Mouse (Mus musculus) midbrain, embryonic 10.5 days (tissue): ENCODE measurements around the gene Stk17b. TPM values are rescaled to one million over a fixed set of nuclear protein-coding genes. Genes with fewer than 3 reads are reported as not detected.
"Not testable (repeated sequence)": the region's sequence is repeated elsewhere in the genome, so short reads cannot be mapped to it uniquely, and the experiment has no call there.

ENCODE experiments used
- DNase-seq: peaks from one replicate; pipeline ENCODE4 v3.0.0-alpha.2; 2017; ENCODE audit warnings: low spot score
- H3K27ac ChIP-seq: fragments of 300-500 bp; sonication (generic); replicated peaks from 2 replicates; pipeline ENCODE4 v1.5.1; 2016; ENCODE audit warnings: mild to moderate bottlenecking
- H3K27me3 ChIP-seq: fragments of 300-500 bp; sonication (generic); 2 replicates; pipeline ENCODE4 v1.6.1; 2016; ENCODE audit warnings: low read depth, mild to moderate bottlenecking; ENCODE audit not compliant: poor library complexity, severe bottlenecking
- H3K36me3 ChIP-seq: fragments of 300-500 bp; sonication (generic); 2 replicates; pipeline ENCODE4 v1.6.1; 2016; ENCODE audit warnings: mild to moderate bottlenecking, moderate library complexity
- H3K4me1 ChIP-seq: fragments of 300-500 bp; sonication (generic); 2 replicates; pipeline ENCODE4 v1.6.1; 2016
- H3K4me3 ChIP-seq: fragments of 300-500 bp; sonication (generic); 2 replicates; pipeline ENCODE4 v1.5.1; 2016; ENCODE audit warnings: mild to moderate bottlenecking, moderate library complexity
- H3K9me3 ChIP-seq: fragments of 300-500 bp; sonication (generic); replicated peaks from 2 replicates; pipeline ENCODE4 v1.6.1; 2016; ENCODE audit warnings: mild to moderate bottlenecking
- WGBS: fragments of 180-500 bp; shearing (Covaris S2); methylation state at CpG from one replicate; pipeline ENCODE4 v1.1.7; 2016; 5-methylcytosine and 5-hydroxymethylcytosine counted together
- polyA plus RNA-seq: library from polyadenylated mRNA; unstranded; fragments of >200 nt; fragmentation: Nextera tagmentation; extraction: Ambion mirVana; gene quantifications from 2 replicates; pipeline ENCODE4 v1.2.1, GENCODE M21; 2016

Gene Stk17b
- polyA plus RNA-seq, 1 experiment from 2014 or later, result 9.6 TPM

DNA sequence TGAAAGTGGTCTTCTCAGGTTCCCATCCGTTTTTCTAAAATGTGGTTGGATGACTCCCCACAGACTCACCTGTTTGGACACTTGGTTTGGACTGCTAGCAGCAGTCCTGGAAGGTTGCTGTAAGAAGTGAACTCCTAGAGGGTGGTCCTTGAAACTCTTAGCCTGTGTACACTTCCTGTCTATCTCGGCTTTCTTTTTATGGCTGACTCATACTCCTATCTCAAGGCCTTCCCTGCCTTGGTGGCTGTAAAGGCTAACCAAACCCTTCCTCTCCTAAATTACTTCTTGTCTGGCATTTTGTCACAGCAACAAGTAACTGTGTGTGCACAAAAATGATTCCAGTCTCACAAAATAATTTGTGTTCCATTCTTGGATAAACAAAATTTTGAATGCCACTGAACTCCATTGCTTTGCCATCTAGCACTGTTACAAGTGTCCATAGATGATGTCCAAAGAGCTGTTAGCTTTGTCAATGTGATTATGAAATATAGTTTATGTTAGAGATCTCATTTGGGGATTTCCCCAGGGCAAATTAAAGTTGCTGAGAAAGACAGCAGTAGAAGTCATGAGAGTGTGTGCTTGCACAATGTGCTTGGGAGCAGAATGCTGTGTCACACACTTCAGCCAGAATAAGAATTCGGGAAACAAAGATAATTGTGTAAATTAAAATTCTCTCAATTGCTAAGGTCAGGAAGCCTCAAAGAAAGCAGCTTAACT lies 43.1 kb downstream of the Stk17b start:
- WGBS, result 92% methylated on average over 3 of the region's 3 CpGs
- no peaks in the 10 kb centered on the region for H3K4me1 ChIP-seq
- no peak for DNase-seq
- no peaks in the 10 kb centered on the region for H3K27me3 ChIP-seq
- H3K36me3 ChIP-seq, result no peaks in the 10 kb centered on the region
- no peak overlapping the region for H3K4me3 ChIP-seq
- H3K9me3 ChIP-seq, result no peaks in the 10 kb centered on the region
- H3K27ac ChIP-seq, result no peak overlapping the region

DNA sequence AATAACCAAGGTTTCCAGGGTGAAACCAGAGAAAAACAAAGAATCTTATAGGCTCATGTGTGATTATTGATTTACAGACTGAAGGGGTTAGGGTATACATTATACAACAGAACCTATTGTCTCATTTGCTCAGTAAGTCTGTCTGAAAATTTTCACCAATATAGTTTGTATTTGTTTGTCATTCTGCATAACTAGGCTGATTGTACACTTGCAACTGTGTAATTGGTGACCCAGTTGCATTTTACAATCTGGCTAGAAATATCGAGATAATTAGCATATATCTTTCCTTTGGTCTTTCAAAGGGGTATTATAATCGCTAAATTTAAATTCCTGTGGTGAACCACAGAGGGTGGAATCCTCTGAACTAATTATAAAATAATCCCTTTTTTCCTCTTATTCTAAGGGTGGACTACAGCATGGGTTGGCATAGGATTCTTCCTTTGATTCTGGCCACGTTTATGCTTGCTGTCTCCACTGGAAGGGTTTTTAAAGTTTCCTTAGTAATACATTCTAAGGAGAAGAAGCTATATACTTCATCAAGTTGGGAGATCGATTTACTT lies 44.2 kb downstream of the Stk17b start:
- no peaks in the 10 kb centered on the region for H3K9me3 ChIP-seq
- DNase-seq, result no peak
- no peaks in the 10 kb centered on the region for H3K36me3 ChIP-seq
- H3K27me3 ChIP-seq, result no peaks in the 10 kb centered on the region
- H3K4me3 ChIP-seq, result no peak overlapping the region
- H3K4me1 ChIP-seq, result no peaks in the 10 kb centered on the region
- WGBS, result 91% methylated on average over 4 of the region's 4 CpGs
- H3K27ac ChIP-seq, result no peak overlapping the region

- not testable (repeated sequence) for H3K27me3 ChIP-seq, H3K4me3 ChIP-seq, H3K36me3 ChIP-seq, H3K9me3 ChIP-seq, H3K27ac ChIP-seq, H3K4me1 ChIP-seq, DNase-seq
- WGBS, result 75% methylated on average over 3 of the region's 4 CpGs
Observed at GRCm38 (mm10) chr1:53740077-53740776, 44.8 kb downstream of the Stk17b start.

- Histone ChIP-seq H3K9me3 (no peaks in the 10 kb centered on the region), H3K27me3 (no peaks in the 10 kb centered on the region), H3K4me1 (no peaks in the 10 kb centered on the region), H3K27ac (no peak overlapping the region), H3K36me3 (no peaks in the 10 kb centered on the region), H3K4me3 (no peak overlapping the region)
- DNase-seq, result no peak
- WGBS, result 90% methylated on average over 3 of the region's 3 CpGs
Observed at GRCm38 (mm10) chr1:53736583-53736982, 48.4 kb downstream of the Stk17b start.

DNA sequence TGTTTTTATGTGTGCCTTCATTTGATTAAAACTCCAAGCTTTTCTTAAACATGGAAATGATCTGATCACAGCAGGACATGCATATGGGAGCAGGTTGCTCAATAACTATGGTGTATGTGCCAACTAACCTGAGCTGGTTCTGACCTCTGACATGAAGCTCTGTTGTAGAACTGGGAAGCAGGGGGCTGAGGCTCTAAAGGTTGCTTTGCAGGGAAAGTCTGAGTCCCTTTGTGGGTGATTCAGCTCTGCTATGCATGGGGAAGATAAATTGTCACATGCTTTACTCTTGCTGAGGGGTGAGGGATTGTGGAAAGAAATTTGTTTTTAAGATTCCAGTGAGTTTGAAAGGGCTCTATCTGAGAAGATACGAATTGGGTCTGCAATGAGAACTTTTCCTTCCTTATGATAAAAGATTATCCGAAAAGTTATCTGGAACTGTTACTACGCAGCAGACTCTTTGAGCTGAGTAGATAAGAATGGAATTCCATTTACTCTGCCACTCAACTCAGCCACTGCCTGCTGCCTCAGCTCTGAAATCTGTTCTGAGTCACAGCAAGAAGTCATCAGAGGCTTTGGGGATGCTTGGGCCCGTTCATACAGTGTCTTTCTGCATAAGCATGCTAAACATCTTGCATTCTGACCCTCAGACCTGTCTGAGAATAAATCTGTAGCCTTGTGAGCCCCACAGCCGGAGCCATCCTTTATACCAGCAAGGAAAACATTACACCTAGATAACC lies 56.4 kb downstream of the Stk17b start:
- 77% methylated on average over 5 of the region's 5 CpGs for WGBS
- no peak for DNase-seq
- Histone ChIP-seq H3K4me3 (no peak overlapping the region), H3K9me3 (no peaks in the 10 kb centered on the region), H3K27me3 (no peaks in the 10 kb centered on the region), H3K27ac (no peak overlapping the region), H3K36me3 (no peaks in the 10 kb centered on the region), H3K4me1 (no peaks in the 10 kb centered on the region)

DNA sequence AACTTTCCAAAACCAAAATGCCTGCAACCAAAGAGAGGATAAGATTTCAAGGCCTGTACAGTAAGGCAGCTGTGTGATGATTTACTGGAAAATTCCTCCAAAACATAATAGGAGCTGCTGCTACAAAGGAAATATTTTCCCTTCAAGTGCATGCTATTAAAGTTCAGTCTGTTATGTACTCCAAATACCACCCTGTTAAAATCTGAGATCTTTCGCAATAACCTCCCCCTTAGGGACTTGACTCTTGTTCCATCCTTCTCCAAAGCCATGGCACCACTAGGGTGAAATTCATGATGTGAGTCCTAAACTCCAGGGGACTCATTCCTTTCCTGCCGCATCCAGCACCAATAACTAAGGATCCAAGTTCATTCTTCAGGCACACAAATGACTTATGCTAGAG lies 58.1 kb downstream of the Stk17b start:
- no peak overlapping the region for H3K4me3 ChIP-seq
- no peaks in the 10 kb centered on the region for H3K36me3 ChIP-seq
- WGBS, result 96% methylated on average over 2 of the region's 2 CpGs
- DNase-seq, result no peak
- no peak overlapping the region for H3K27ac ChIP-seq
- no peaks in the 10 kb centered on the region for H3K9me3 ChIP-seq
- no peaks in the 10 kb centered on the region for H3K27me3 ChIP-seq
- H3K4me1 ChIP-seq, result no peaks in the 10 kb centered on the region

DNA sequence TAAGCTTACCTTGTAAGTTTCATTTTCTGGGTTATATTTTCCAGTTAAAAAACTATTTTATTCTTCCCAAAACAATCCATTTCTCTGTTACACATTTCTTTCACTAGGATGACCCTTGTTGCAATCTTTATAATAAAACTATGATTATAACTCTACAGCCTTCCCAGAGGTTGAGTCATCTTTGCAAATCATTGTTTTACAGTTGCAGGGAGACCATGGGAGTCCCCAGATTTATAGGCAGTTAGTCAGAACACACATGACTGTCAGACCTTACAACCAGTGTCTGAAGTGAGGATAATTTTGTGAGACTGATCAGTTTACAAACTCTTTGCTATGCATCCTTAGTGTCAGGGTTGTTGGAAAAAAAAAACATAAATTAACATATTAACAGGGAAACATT lies 63.7 kb downstream of the Stk17b start:
- no peaks in the 10 kb centered on the region for H3K4me1 ChIP-seq
- no peaks in the 10 kb centered on the region for H3K27me3 ChIP-seq
- no peaks in the 10 kb centered on the region for H3K36me3 ChIP-seq
- no peak for DNase-seq
- no peaks in the 10 kb centered on the region for H3K9me3 ChIP-seq
- no peak overlapping the region for H3K27ac ChIP-seq
- H3K4me3 ChIP-seq, result no peak overlapping the region

- Histone ChIP-seq H3K9me3 (no peaks in the 10 kb centered on the region), H3K27ac (no peak overlapping the region), H3K36me3 (no peaks in the 10 kb centered on the region), H3K4me1 (no peaks in the 10 kb centered on the region), H3K27me3 (no peaks in the 10 kb centered on the region), H3K4me3 (no peak overlapping the region)
- WGBS, result 86% methylated on average over 5 of the region's 5 CpGs
- DNase-seq, result no peak
Observed at GRCm38 (mm10) chr1:53720601-53721351, 64.2 kb downstream of the Stk17b start.

DNA sequence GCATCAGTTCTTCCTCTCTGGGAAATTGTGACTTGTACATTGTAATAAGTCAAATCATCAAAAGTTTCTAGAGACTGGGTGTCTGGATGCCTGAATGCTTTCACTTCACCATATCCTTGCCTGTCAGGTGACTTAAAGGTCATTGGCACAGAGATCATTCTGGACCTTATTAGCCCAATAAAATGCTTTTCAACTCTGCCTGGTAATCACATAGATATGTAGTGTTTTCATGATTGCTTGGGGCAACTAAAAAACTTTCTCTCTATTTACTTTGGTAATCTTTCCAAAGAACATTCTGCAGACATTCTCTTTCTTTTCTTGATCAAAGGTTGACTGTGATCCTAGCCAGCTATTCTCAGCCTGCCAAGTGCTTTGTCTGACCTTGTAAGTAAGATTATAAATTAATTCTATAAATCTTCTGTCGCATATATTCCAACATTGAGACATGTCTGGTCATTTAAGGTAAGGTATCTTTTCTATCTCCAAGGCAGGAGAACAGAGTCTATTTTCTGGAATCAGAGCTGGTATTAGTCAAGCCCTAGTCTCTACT lies 69.0 kb downstream of the Stk17b start:
- WGBS, result 93% methylated on average over 1 of the region's 1 CpGs
- H3K9me3 ChIP-seq, result no peaks in the 10 kb centered on the region

DNA sequence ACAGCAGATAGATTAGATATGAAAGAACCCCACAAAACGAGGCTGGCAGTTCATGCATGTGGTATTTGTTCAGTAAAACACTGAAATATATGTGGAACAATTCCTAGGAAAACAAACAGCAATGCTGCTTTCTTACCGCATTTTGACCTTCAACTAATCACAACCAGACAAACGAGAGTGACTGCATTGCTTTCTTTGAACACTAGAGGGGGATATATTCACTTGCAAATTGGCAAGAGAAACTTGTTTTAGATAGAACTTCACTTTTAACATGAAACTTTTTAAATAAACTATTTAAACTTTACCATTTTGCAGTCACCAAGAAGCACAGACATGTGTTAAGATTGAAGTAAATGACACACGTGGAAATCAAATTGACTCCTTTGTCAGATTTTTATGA lies 69.6 kb downstream of the Stk17b start:
- H3K27me3 ChIP-seq, result no peaks in the 10 kb centered on the region
- H3K9me3 ChIP-seq, result no peaks in the 10 kb centered on the region
- H3K4me1 ChIP-seq, result peaks cover 4% of the 10 kb centered on the region; the same call in 1 of the 2 replicates
- WGBS, result 5% methylated on average over 4 of the region's 4 CpGs
- H3K36me3 ChIP-seq, result no peaks in the 10 kb centered on the region
- no peak overlapping the region for H3K27ac ChIP-seq
- no peak overlapping the region for H3K4me3 ChIP-seq
- no peak for DNase-seq

More for the DNA sequence above, 69.0 kb downstream of the Stk17b start:
- Histone ChIP-seq H3K4me3 (no peak overlapping the region), H3K36me3 (no peaks in the 10 kb centered on the region), H3K27ac (no peak overlapping the region), H3K4me1 (peaks cover 4% of the 10 kb centered on the region; the same call in 1 of the 2 replicates), H3K27me3 (no peaks in the 10 kb centered on the region)
- no peak for DNase-seq

DNA sequence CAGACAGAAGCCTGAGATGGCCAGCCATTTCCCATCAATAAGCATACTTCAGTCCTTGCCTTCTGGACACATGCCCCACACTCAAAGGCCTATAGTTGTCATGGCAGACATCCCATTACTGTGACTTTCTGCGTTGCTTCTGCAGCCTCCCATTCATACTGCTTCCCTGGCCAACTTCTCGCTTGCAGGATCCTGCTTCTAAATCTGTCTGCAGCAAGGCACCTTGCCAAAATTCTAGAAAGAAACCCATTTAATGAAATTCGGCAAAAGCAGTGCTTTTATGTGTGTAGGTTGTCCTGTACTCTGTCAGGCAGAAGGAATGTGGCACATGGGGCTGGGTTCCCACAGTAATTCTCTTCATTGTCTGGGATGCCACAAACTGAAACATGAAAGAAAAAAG lies 71.6 kb downstream of the Stk17b start:
- DNase-seq, result not testable (repeated sequence)
- 69% methylated on average over 3 of the region's 3 CpGs for WGBS

DNA sequence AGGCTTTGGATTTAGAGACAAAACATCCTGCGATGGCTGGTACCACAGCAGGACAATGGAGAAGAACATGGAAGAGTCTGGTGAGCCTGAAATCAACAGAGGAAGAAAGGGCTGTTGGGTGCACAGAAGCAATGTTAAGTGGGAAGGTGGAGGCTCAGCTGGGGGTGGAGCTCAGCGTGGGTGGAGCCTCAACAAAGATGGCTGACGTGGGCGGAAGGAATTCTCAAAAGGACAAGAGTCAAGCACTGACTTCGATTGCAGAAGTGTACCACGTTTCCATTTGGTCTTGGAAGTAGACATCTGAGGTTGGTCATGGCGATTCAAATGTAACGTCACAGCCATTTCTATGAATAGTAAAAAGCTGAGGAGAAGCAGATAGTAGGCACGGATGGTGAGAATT lies 74.0 kb downstream of the Stk17b start:
- H3K4me3 ChIP-seq, result no peak overlapping the region
- H3K27ac ChIP-seq, result no peak overlapping the region
- no peak for DNase-seq
- H3K9me3 ChIP-seq, result no peaks in the 10 kb centered on the region
- no peaks in the 10 kb centered on the region for H3K27me3 ChIP-seq
- 89% methylated on average over 9 of the region's 9 CpGs for WGBS
- H3K36me3 ChIP-seq, result no peaks in the 10 kb centered on the region
- peaks cover 12% of the 10 kb centered on the region for H3K4me1 ChIP-seq

More for the DNA sequence above, 71.6 kb downstream of the Stk17b start:
- not testable (repeated sequence) for H3K4me1 ChIP-seq, H3K27me3 ChIP-seq, H3K27ac ChIP-seq, H3K36me3 ChIP-seq, H3K9me3 ChIP-seq, H3K4me3 ChIP-seq
